Mouse (Mus musculus): ENCODE results near the gene Shank1.

DNA sequence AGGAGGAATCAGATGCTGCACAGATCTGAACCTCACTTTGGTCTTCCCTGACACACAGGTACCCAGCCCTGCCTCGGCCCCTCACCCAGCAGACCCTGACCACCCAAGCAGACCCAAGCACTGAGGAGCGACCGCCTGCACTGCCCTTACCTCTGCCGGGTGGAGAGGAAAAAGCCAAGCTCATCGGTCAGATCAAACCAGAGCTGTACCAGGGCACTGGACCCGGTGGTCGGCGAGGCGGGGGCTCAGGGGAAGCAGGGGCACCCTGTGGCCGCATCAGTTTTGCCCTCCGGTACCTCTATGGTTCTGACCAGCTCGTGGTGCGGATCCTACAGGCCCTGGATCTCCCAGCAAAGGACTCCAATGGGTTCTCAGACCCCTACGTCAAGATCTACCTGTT, 82.3 kb downstream of the Shank1 start:
- no peak for TF ChIP-seq ETS1 (IDR thresholded peaks at IDR 0.05; ENCODE audit: low read depth, low read length)
- no peak for TF ChIP-seq POLR2A (IDR thresholded peaks at IDR 0.05; ENCODE audit: control insufficient read depth in 1 of 2, insufficient read depth in 1 of 2, low read depth in 1 of 2, low read length in 2 of 2, poor library complexity in 1 of 2)
- no peak for TF ChIP-seq ZC3H11A (IDR thresholded peaks at IDR 0.05; ENCODE audit: low read depth, low read length)
- TF ChIP-seq ELF1 (IDR thresholded peaks at IDR 0.05; ENCODE audit: low read depth, low read length): no peak
- no peak for TF ChIP-seq MAX (IDR thresholded peaks at IDR 0.05; ENCODE audit: low read length)
- no peak for TF ChIP-seq NRF1 (IDR thresholded peaks at IDR 0.05; ENCODE audit: insufficient read depth, low read depth, low read length, poor library complexity, severe bottlenecking)
- TF ChIP-seq TAL1 (IDR thresholded peaks at IDR 0.05; ENCODE audit: low read length): no peak
